Mouse (Mus musculus): ENCODE results near the gene Bak1. TPM values are rescaled to one million over a fixed set of nuclear protein-coding genes. Genes with fewer than 3 reads are reported as not detected.
A peak's percentile ranks its signal among the peaks of the same experiment; 100 is the strongest.

Bak1 gene
- polyA plus RNA-seq, 1 experiment from 2014 or later, result 5.3 TPM

DNA sequence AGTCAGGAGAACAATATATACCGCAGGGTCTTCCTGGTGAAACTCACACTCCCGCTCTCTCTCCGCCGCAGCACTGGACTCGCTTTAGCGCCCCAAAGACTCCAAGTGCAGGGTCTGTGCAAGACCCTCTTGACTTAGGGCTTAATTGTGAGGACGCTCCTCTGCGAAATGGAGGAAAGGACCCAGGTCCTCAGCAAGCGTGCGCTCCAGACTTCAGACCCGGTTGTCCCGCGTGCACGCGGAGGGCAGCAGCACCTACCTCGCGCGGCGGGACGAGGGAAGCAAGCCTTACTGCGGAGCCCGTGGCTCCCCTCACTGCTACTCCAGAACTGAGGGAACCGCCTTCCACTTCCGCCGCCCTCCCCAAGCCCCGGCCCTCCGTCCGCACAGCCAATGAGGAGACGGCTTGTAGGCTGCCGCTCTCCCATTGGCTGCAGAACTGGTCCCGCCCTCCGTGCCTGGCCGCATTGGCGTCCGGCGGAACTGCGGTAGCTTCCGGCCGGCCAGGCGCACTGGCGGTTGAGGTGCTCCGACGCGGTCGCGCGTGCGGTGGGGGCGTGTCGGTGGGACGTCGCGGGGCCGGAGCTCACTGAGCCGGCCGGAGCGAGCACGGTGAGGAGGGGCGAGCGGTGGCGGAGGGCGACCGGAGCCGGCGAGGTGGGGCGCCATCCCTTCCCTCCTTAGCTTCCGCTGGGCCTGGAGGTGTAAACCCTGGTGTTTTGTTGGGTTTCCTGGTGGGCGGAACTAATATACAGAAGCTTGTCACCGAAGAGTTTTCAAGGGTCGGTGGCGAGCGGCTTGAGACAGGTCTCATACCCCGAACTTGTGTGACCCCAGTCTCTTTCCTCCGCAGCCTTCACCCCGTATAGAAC, 55.9 kb downstream of the Bak1 start, which contains the start of gene Zbtb9:
Gene Zbtb9, plus strand, starts transcription at position 465 of the 872 bp plus-strand sequence.
- peak; percentile 99 for ATAC-seq (ENCODE audit: low read depth)
- H3K36me3 ChIP-seq (ENCODE audit: control insufficient read depth, insufficient read depth, low read length), result peaks cover 37% of the 10 kb centered on the region
- WGBS, result under 1% methylated on average over 74 of the region's 75 CpGs

DNA sequence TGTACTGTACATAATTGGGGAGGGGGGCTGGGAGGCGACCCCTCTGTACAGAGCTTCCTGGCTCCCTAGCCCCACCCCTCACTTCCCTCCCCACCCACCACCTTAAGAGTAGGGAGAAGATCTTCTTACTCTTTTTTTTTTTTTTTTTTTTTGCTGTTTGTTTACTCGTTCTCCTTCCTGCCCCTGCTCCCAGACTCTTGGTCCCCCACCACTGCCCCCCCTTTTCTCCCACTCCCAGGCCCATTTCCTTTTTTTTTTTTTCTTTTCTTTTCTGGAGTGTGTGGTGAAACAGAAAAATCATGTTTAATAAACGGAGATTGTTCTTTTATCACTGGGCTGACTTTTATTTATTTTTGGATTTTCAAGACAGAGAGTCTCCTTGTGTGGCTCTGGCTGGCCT, 56.7 kb downstream of the Bak1 start:
- Histone ChIP-seq H3K27ac (ENCODE audit: low read depth, low read length) (peak overlapping the region; percentile 77; the same call in 1 of the 2 replicates), H3K4me3 (ENCODE audit: low read depth, low read length) (peak overlapping the region; percentile 72), H3K9ac (replicated peaks; ENCODE audit: low read depth, low read length) (peak overlapping the region; percentile 69; the same call in 1 of the 2 replicates), H3K9me3 (ENCODE audit: control insufficient read depth, low read length) (no peaks in the 10 kb centered on the region), H3K36me3 (ENCODE audit: control insufficient read depth, insufficient read depth, low read length) (peaks cover 42% of the 10 kb centered on the region), H3K27me3 (ENCODE audit: control insufficient read depth, insufficient read depth, low read length) (no peaks in the 10 kb centered on the region), H3K4me1 (ENCODE audit: control insufficient read depth, insufficient read depth, low read length) (peaks cover 20% of the 10 kb centered on the region), H3K4me2 (ENCODE audit: low read depth, low read length) (peak overlapping the region; percentile 98)
- no peak for ATAC-seq (ENCODE audit: low read depth)
- WGBS, result 2% methylated on average over 3 of the region's 3 CpGs

More for the DNA sequence above, 55.9 kb downstream of the Bak1 start, which contains the start of gene Zbtb9:
- H3K27ac ChIP-seq (ENCODE audit: low read depth, low read length), result peak within 1 kb of the TSS; percentile 77
- no peaks in the 10 kb centered on the region for H3K9me3 ChIP-seq (ENCODE audit: control insufficient read depth, low read length)
- no peaks in the 10 kb centered on the region for H3K27me3 ChIP-seq (ENCODE audit: control insufficient read depth, insufficient read depth, low read length)
- peaks cover 20% of the 10 kb centered on the region for H3K4me1 ChIP-seq (ENCODE audit: control insufficient read depth, insufficient read depth, low read length)
- H3K4me3 ChIP-seq (ENCODE audit: low read depth, low read length), result peak within 1 kb of the TSS; percentile 72
- peak within 1 kb of the TSS; percentile 71 for H3K9ac ChIP-seq (replicated peaks; ENCODE audit: low read depth, low read length)
- peak within 1 kb of the TSS; percentile 98 for H3K4me2 ChIP-seq (ENCODE audit: low read depth, low read length)

DNA sequence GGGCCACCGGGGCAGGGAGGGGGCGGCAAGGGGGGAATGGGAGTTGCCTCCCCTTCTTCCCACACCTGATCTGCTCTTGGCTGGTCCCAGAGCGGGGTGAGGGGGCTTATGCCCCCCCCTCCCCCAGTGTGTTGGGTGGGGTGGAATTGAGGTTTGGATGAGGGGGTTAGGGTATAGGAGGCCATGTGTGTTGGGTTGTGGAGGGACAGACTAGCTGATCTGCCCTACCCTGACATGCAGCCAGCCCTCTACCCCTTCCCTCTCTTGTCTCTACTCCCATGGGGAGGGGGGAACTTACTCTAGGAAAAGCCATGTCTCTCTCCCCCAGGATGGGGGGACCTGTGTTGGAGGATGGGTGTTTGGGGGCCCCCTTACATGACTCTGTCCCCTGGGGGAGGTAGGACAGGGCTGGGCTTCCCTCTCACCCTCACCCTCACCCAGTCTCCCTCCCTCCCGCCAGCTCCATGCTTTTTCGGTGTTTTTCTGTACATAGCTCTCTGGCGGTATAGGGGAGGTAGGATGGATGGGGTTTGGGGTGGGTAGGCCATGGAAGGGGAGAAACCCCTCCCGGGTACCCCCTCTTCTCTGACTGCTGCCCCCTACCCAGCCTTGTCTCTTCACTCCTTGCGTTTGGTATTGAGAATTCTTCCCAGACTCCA, 57.4 kb downstream of the Bak1 start:
- 59% methylated on average over 7 of the region's 8 CpGs for WGBS
- Histone ChIP-seq H3K4me3 (ENCODE audit: low read depth, low read length) (no peak overlapping the region), H3K4me1 (ENCODE audit: control insufficient read depth, insufficient read depth, low read length) (peaks cover 17% of the 10 kb centered on the region), H3K36me3 (ENCODE audit: control insufficient read depth, insufficient read depth, low read length) (peaks cover 40% of the 10 kb centered on the region), H3K27ac (ENCODE audit: low read depth, low read length) (no peak overlapping the region), H3K9me3 (ENCODE audit: control insufficient read depth, low read length) (no peaks in the 10 kb centered on the region), H3K27me3 (ENCODE audit: control insufficient read depth, insufficient read depth, low read length) (no peaks in the 10 kb centered on the region), H3K4me2 (ENCODE audit: low read depth, low read length) (no peak overlapping the region), H3K9ac (replicated peaks; ENCODE audit: low read depth, low read length) (no peak overlapping the region)
- no peak for ATAC-seq (ENCODE audit: low read depth)

DNA sequence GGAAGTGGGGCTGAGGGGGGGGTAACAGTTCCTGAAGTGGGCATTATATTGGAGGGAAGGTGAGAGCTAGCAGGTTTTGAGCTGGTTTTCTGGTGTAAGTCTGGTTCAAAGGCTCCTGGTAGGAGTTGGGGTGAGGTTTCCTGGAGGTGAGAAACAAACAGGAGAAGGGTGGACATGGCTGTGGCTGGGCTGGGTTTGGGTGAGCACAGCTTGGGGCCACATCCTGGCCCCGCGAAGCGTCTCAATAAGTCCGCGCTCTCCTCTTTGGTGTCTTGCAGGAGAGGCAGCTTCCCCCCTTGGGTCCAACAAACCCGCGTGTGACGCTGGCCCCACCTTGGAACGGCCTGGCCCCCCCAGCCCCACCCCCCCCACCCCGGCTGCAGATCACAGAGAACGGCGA, 58.6 kb downstream of the Bak1 start:
- 76% methylated on average over 8 of the region's 12 CpGs for WGBS
- Histone ChIP-seq H3K9me3 (ENCODE audit: control insufficient read depth, low read length) (no peaks in the 10 kb centered on the region), H3K4me1 (ENCODE audit: control insufficient read depth, insufficient read depth, low read length) (peaks cover 11% of the 10 kb centered on the region; the same call in 1 of the 2 replicates), H3K27ac (ENCODE audit: low read depth, low read length) (no peak overlapping the region), H3K4me2 (ENCODE audit: low read depth, low read length) (no peak overlapping the region), H3K36me3 (ENCODE audit: control insufficient read depth, insufficient read depth, low read length) (peaks cover 31% of the 10 kb centered on the region), H3K4me3 (ENCODE audit: low read depth, low read length) (no peak overlapping the region), H3K27me3 (ENCODE audit: control insufficient read depth, insufficient read depth, low read length) (no peaks in the 10 kb centered on the region), H3K9ac (replicated peaks; ENCODE audit: low read depth, low read length) (no peak overlapping the region)
- ATAC-seq (ENCODE audit: low read depth), result no peak

Other genes starting within 250 kb of the Bak1 start
- 47.7 and 54.2 TPM in 2 replicates for gene Bnip1, start 247.9 kb downstream of the Bak1 start, polyA plus RNA-seq (2014; fragmentation: Nextera tagmentation; extraction: Ambion mirVana)
- not detected in 2 replicates for gene Nkx2-5, start 184.0 kb downstream of the Bak1 start, polyA plus RNA-seq (2014; fragmentation: Nextera tagmentation; extraction: Ambion mirVana)
- 2.4 and 2.8 TPM in 2 replicates for gene Kifc5b, start 111.9 kb downstream of the Bak1 start, polyA plus RNA-seq (2014; fragmentation: Nextera tagmentation; extraction: Ambion mirVana)
- 18.8 and 23.8 TPM in 2 replicates for gene Phf1, start 96.0 kb downstream of the Bak1 start, polyA plus RNA-seq (2014; fragmentation: Nextera tagmentation; extraction: Ambion mirVana)
- 112 and 127 TPM in 2 replicates for gene Cuta, start 89.4 kb downstream of the Bak1 start, polyA plus RNA-seq (2014; fragmentation: Nextera tagmentation; extraction: Ambion mirVana)
- 5.2 and 7.4 TPM in 2 replicates for gene Syngap1, start 87.8 kb downstream of the Bak1 start, polyA plus RNA-seq (2014; fragmentation: Nextera tagmentation; extraction: Ambion mirVana)
- gene Zbtb9, start 55.8 kb downstream of the Bak1 start, polyA plus RNA-seq (2014; fragmentation: Nextera tagmentation; extraction: Ambion mirVana), result 10.8 and 11.4 TPM in 2 replicates
- 0.50 and 1.8 TPM in 2 replicates for gene Itpr3, start 28.3 kb upstream of the Bak1 start, polyA plus RNA-seq (2014; fragmentation: Nextera tagmentation; extraction: Ambion mirVana)
- 288 and 349 TPM in 2 replicates for gene Uqcc2, start 104.9 kb upstream of the Bak1 start, polyA plus RNA-seq (2014; fragmentation: Nextera tagmentation; extraction: Ambion mirVana)
- 0.44 and 0.62 TPM in 2 replicates for gene Ip6k3, start 138.8 kb upstream of the Bak1 start, polyA plus RNA-seq (2014; fragmentation: Nextera tagmentation; extraction: Ambion mirVana)
- 15.6 and 18.0 TPM in 2 replicates for gene Lemd2, start 175.5 kb upstream of the Bak1 start, polyA plus RNA-seq (2014; fragmentation: Nextera tagmentation; extraction: Ambion mirVana)